Mouse (Mus musculus) retina, postnatal 1 day (tissue): ENCODE measurements at regions not wholly inside any gene's neighbourhood (a gene's known extent, or its start where the extent isn't known, plus 50 kb on each side); places are given as distances from the start of the nearest gene placed in this dataset.

Source experiments
- DNase-seq: peaks from one replicate; pipeline ENCODE4 v3.0.0-alpha.2; 2012

- no peak for DNase-seq
Observed at GRCm38 (mm10) chr4:55727178-55727577, 194.9 kb upstream of the Klf4 start.

- no peak for DNase-seq
Observed at GRCm38 (mm10) chr4:55726081-55726480, 193.8 kb upstream of the Klf4 start.

GRCm38 (mm10) chr4:55724286-55724685 is 192.0 kb upstream of the Klf4 start:
- DNase-seq, result no peak

- DNase-seq, result no peak
Observed at GRCm38 (mm10) chr4:55723124-55723523, 190.9 kb upstream of the Klf4 start.

- no peak for DNase-seq
Observed at GRCm38 (mm10) chr4:55722388-55722787, 190.1 kb upstream of the Klf4 start.

- DNase-seq, result no peak
Observed at GRCm38 (mm10) chr4:55721834-55722233, 189.6 kb upstream of the Klf4 start.

- DNase-seq, result no peak
Observed at GRCm38 (mm10) chr4:55718438-55718837, 186.2 kb upstream of the Klf4 start.

GRCm38 (mm10) chr4:55716161-55716651 is 183.9 kb upstream of the Klf4 start:
- DNase-seq, result no peak

GRCm38 (mm10) chr4:55711500-55712341 is 179.5 kb upstream of the Klf4 start:
- DNase-seq, result peak; percentile 53

GRCm38 (mm10) chr4:55710476-55710875 is 178.2 kb upstream of the Klf4 start:
- no peak for DNase-seq

GRCm38 (mm10) chr4:55708808-55709207 is 176.5 kb upstream of the Klf4 start:
- no peak for DNase-seq

- no peak for DNase-seq
Observed at GRCm38 (mm10) chr4:55707916-55708315, 175.7 kb upstream of the Klf4 start.

- no peak for DNase-seq
Observed at GRCm38 (mm10) chr4:55704921-55705320, 172.7 kb upstream of the Klf4 start.

- no peak for DNase-seq
Observed at GRCm38 (mm10) chr4:55703346-55703916, 171.2 kb upstream of the Klf4 start.

- DNase-seq, result no peak
Observed at GRCm38 (mm10) chr4:55701334-55701733, 169.1 kb upstream of the Klf4 start.

GRCm38 (mm10) chr4:55699917-55700316 is 167.7 kb upstream of the Klf4 start:
- DNase-seq, result no peak

- DNase-seq, result no peak
Observed at GRCm38 (mm10) chr4:55699161-55699560, 166.9 kb upstream of the Klf4 start.

GRCm38 (mm10) chr4:55697108-55697507 is 164.8 kb upstream of the Klf4 start:
- peak; percentile 39 for DNase-seq

GRCm38 (mm10) chr4:55696428-55696827 is 164.2 kb upstream of the Klf4 start:
- DNase-seq, result no peak

- DNase-seq, result no peak
Observed at GRCm38 (mm10) chr4:55695246-55695645, 163.0 kb upstream of the Klf4 start.

- DNase-seq, result peak; percentile 6
Observed at GRCm38 (mm10) chr4:55689479-55689878, 157.2 kb upstream of the Klf4 start.

- no peak for DNase-seq
Observed at GRCm38 (mm10) chr4:55686771-55687170, 154.5 kb upstream of the Klf4 start.

- no peak for DNase-seq
Observed at GRCm38 (mm10) chr4:55672288-55672687, 140.0 kb upstream of the Klf4 start.

GRCm38 (mm10) chr4:55670258-55670657 is 138.0 kb upstream of the Klf4 start:
- no peak for DNase-seq
